Mouse (Mus musculus): ENCODE data around the gene Tgtp2. TPM values are rescaled to one million over a fixed set of nuclear protein-coding genes. Genes with fewer than 3 reads are reported as not detected.
"Not testable (repeated sequence)": the region's sequence is repeated elsewhere in the genome, so short reads cannot be mapped to it uniquely, and the experiment has no call there.

Gene Tgtp2
- 0.59 and 0.72 TPM in 2 replicates for polyA plus RNA-seq (2012)

DNA sequence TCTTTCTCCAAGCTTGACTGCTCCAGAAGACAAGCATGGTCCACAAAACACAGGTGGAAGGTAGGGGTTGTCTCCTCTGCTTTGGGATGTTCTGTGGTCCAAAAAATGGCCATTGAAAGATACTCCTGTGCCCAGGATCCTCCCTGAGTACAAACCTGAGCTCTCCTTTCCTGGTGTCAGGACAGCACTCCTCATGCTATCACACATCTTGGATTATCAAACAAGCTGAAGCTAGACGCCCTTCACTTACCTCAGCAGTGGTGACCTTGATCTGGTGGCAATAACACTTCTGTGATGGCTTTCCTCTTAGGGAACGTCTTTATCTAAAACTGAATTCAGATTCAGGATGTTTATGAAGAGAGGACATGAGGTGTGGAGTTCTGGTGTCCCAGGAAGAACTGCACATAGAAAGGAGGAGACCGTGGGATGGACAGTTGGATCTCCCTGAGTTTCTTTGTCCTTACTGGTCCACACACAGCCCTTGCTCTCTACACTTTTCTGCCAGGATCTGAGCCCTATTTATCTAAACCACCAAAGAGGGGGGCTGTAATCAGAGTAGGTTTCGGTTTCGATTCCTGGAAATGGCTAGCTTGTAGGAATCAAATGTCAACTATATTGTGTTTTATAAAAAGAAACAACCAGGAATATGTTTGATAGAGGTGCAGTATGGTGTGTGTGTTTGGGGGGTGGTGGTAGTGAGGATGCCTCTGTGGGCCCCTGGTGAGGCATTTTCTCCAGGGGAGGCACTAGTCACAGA lies at the start of gene Tgtp2:
TSS of gene Tgtp2 (minus strand) at position 494 of the 757 bp plus-strand sequence.
- TF ChIP-seq GATA1 (IDR thresholded peaks at IDR 0.05; ENCODE audit: low read length) = not testable (repeated sequence)

DNA sequence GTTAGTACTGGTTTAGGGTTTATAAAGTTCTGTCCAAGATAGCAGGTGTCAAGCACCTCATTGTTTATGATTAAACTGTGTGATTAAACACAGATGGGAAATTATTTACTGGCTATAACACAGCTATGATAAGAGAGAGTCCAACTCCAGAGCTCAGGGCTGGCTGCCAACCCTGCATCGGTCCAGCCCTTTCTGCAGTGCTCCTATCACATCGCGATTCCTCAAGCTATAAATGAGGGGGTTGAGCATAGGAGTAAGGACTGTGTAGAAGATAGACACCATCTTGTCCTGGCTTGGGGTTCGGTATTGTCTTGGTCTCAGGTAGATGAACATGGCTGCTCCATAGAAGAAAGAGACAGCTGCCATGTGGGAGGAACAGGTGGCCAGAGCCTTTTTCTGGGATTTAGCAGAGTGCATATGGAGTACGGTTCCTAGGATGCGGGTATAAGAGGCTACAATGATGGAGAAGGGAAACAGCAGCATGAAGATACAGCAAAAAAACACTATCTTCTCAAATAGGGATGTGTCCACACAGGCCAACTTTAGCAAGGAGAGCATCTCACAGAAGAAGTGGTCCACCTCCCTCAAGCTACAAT lies 48.7 kb upstream of the Tgtp2 start:
- no peak for TF ChIP-seq GATA1 (IDR thresholded peaks at IDR 0.05; ENCODE audit: low read length)

DNA sequence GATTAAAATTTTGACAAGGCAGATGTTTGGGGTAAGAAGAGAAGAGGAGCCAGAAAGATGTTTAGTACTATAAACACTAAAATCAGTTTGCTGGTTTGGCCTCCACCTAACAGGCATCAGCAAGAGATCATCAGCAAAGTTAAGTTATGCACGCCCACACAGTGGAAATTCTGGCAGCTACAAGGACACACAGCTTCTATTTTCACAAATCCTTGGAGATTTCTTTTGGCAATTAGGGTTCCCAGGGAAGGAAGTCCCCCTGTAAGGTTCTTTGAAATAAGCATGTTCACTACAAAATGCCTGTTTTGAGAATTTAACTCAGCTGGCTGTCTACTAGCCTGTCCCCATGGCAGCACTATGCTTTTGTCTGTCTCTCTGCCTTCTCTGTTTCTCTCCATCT lies 47.0 kb upstream of the Tgtp2 start:
- TF ChIP-seq GATA1 (IDR thresholded peaks at IDR 0.05; ENCODE audit: low read length) = no peak

- no peak for TF ChIP-seq GATA1 (IDR thresholded peaks at IDR 0.05; ENCODE audit: low read length)
These were observed 44.8 kb upstream of the Tgtp2 start for GRCm38 (mm10) chr11:49108833-49109232.

DNA sequence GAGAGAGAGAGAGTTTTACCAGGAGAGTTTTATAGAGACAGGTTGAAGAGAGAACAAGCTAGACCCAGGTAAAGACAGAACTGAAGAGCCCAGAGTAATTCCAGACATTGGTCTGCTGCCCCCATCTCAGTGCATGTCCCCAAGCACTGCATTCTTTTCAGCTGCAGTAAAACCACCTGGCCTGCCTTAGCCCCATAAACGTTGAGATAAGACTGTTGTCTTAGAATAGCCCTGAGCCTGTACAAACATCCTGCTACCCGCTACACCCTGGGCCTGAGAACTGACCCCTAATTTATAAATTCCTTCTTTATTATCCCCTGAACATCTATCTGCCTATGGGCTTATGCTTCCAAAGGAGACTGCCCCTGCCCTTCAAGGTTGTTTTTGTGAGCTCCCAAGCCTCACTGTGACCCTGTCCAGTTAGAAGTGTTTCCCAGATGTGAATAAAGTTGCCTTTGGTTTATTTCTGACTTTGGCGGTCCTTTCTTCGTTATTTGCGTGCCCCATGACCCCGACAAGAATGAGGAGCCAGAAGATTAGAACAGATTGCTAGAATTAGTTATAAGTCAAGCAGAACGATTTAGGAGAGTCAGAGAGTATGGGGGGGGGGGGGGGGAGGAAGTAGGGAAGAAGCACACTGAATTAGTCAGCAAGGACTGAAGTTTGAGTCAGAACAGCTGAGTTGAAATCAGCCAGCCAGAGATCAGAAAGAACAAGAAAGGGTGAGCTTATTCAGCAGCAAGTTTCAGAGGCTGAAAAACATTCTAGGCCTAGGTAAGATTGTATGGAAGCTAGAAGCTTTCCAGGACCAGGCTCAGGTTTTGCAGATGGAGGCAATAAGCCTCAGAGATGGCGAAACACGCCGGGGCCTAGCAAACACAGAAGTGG lies 43.9 kb upstream of the Tgtp2 start:
- no peak for TF ChIP-seq GATA1 (IDR thresholded peaks at IDR 0.05; ENCODE audit: low read length)

DNA sequence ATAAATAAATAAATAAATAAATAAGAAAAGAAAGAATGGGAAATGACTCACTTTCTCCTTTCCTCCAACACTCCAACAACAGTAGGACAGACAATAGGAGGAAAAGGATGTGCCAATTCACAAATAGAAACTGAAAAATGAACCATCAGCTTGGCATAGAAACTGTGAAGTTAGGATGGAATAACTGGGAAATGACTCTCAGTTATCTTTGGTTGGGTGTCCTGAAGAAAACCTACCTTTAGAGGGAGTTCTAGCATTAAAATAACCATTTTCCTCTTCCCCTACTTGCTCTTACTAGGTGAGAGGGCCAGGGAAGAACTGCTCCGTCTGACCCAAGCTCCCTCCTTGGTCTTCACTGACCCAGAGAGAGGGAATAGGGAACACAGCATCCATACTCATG lies 41.7 kb upstream of the Tgtp2 start:
- TF ChIP-seq GATA1 (IDR thresholded peaks at IDR 0.05; ENCODE audit: low read length) = no peak

DNA sequence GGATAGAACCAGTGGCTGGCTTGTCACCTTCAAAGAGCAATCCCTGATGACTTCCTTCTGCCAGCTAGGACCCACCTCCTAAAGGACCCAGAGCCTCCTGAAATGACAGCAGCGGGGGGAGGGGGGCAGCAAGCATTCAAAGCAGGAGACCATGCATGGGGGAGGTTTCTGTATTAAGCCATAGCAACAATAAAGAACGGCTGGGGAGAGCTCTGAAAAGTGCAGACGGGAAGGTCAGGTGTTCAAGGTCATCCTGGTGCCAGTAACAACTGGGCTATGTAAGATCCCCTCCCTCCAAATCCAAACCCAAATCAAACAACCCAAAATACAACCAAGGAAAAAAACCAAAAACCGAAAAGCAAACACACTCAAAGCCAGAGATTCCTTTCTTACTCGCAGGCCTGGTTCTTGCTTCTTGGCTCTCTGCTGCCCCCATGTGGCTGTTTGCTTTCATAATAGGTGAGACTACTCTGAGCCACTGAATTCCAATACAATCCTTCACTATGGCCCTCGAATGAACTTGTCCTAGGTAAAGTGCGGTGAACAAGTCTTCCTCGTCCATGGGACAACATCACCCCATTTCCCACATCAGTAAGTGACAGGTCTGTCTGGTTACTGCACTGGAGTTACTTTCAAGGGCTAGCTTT lies 39.2 kb upstream of the Tgtp2 start:
- TF ChIP-seq GATA1 (IDR thresholded peaks at IDR 0.05; ENCODE audit: low read length) = no peak

GRCm38 (mm10) chr11:49101500-49101899 lies 37.5 kb upstream of the Tgtp2 start:
- TF ChIP-seq GATA1 (IDR thresholded peaks at IDR 0.05; ENCODE audit: low read length) = no peak

GRCm38 (mm10) chr11:49100409-49100808 lies 36.4 kb upstream of the Tgtp2 start:
- TF ChIP-seq GATA1 (IDR thresholded peaks at IDR 0.05; ENCODE audit: low read length) = no peak

GRCm38 (mm10) chr11:49095367-49095766 lies 31.4 kb upstream of the Tgtp2 start:
- TF ChIP-seq GATA1 (IDR thresholded peaks at IDR 0.05; ENCODE audit: low read length) = no peak

DNA sequence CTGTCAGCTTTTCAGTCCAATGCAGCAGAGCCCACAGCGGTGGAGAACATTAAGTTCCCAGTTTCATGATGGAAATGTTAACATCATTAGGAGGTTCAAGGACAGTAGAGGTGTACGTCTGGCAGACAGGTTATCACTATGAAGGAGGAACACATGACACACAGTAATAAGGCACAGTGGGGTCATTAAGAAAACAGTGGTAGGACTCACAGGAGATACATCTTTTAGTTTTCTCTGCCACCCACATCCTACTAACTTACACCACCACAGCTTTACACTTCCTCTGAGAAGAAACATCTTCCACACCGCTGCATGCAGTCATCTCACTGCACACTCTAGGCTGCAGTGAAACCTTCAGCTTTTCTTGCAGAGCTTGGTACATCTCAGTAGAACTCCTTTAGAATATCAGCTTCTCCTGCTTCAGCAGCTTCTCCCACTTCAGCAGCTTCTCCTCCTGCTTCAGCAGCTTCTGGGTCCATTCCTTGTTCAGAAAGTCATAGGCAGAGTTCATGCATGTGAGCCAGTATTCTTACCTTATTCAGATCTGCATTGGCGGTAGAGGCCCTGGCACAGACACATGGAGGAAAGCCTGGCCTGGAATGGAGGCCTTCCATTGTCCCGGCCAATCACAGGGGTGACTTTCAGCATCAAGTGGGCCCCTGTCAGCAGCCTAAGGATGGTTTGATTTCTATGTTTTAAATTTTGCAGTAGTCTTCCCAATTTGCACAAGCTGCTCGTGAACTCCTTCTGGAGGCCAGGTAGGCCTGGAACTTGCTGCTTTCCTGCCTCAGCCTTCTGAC lies 30.1 kb upstream of the Tgtp2 start:
- TF ChIP-seq GATA1 (IDR thresholded peaks at IDR 0.05; ENCODE audit: low read length) = no peak

GRCm38 (mm10) chr11:49092786-49093185 lies 28.8 kb upstream of the Tgtp2 start:
- TF ChIP-seq GATA1 (IDR thresholded peaks at IDR 0.05; ENCODE audit: low read length) = no peak

DNA sequence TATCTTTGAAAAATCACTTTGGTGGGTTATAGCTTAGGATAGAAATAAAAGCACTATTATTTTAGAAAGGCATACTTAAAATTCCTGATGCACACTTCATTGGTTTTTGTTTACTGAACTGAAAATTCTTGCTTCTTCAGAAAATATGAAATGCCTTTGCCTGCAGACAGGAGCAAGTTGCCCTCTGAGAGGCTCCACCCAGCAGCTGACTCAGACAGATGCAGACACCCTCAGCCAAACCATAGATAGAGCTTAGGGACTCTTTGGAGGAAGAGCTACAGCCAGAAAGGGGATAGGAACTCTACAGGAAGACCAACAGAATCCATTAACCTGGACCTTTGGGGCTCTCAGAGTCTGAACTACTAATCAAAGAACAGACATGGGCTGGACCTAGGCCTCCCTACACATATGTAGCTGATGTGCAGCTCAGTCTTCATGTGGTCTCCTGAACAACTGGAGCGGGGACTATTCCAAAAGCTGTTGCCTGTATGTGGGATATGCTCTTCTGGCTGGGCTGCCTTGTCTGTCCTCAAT lies 28.1 kb upstream of the Tgtp2 start:
- TF ChIP-seq GATA1 (IDR thresholded peaks at IDR 0.05; ENCODE audit: low read length) = no peak

- TF ChIP-seq GATA1 (IDR thresholded peaks at IDR 0.05; ENCODE audit: low read length) = no peak
These were observed 27.2 kb upstream of the Tgtp2 start for GRCm38 (mm10) chr11:49091171-49091570.

DNA sequence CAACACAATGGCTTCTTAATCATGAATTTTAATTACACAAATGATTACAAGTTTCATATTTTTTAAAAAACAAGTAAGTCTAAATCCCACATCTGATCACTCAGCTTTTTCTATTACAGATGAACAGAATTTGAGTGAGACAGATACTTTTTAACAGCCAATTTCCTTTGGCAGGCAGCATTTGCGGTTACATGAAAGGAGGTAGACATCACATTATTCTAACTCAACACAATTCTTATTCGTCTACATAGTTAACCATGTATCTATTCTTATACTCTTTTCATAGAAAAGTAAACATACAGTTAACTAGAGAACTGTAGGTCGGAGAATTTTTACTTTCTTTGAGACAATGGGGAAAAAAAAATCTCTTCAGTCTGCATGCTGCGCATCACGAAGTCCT lies 26.5 kb upstream of the Tgtp2 start:
- TF ChIP-seq GATA1 (IDR thresholded peaks at IDR 0.05; ENCODE audit: low read length) = no peak
